Mouse (Mus musculus) limb, embryonic 13.5 days (tissue): ENCODE measurements around the gene Clasrp. TPM values are rescaled to one million over a fixed set of nuclear protein-coding genes. Genes with fewer than 3 reads are reported as not detected.

Source experiments
- ATAC-seq: fragments of 200-750 bp; cut with Nextera tagmentation; 2 replicates; pipeline ENCODE4 v1.8.0; 2017; ENCODE audit warnings: low read depth, moderate number of reproducible peaks, moderate TSS enrichment; ENCODE audit not compliant: low FRiP score
- H3K27ac ChIP-seq: fragments of 300-500 bp; sonication (generic); 2 replicates; pipeline ENCODE4 v1.5.1; 2015; ENCODE audit warnings: inconsistent platforms, mild to moderate bottlenecking, moderate library complexity
- H3K27me3 ChIP-seq: fragments of 300-500 bp; sonication (generic); 2 replicates; pipeline ENCODE4 v1.6.1; 2015; ENCODE audit warnings: mild to moderate bottlenecking, inconsistent platforms
- H3K36me3 ChIP-seq: fragments of 300-500 bp; sonication (generic); 2 replicates; pipeline ENCODE4 v1.6.1; 2015; ENCODE audit warnings: inconsistent platforms, mild to moderate bottlenecking, moderate library complexity
- H3K4me1 ChIP-seq: fragments of 300-500 bp; sonication (generic); 2 replicates; pipeline ENCODE4 v1.6.1; 2015; ENCODE audit warnings: inconsistent platforms
- H3K4me2 ChIP-seq: fragments of 300-500 bp; sonication (generic); replicated peaks from 2 replicates; pipeline ENCODE4 v1.6.1; 2015; ENCODE audit warnings: inconsistent platforms, mild to moderate bottlenecking, moderate library complexity
- H3K4me3 ChIP-seq: fragments of 300-500 bp; sonication (generic); 2 replicates; pipeline ENCODE4 v1.5.1; 2015; ENCODE audit warnings: moderate library complexity, mild to moderate bottlenecking, inconsistent platforms
- H3K9ac ChIP-seq: fragments of 300-500 bp; sonication (generic); 2 replicates; pipeline ENCODE4 v1.6.1; 2015; ENCODE audit warnings: mild to moderate bottlenecking, inconsistent platforms
- H3K9me3 ChIP-seq: fragments of 300-500 bp; sonication (generic); 2 replicates; pipeline ENCODE4 v1.6.1; 2016; ENCODE audit warnings: inconsistent platforms
- whole genome bisulfite sequencing: fragments of 180-500 bp; shearing (Covaris S2); methylation state at CpG from one replicate; pipeline ENCODE4 v1.1.7; 2015; 5-methylcytosine and 5-hydroxymethylcytosine counted together
- polyA plus RNA-seq: library from polyadenylated mRNA; unstranded; fragments of >200 nt; fragmentation: Nextera tagmentation; extraction: Ambion mirVana; gene quantifications from 2 replicates; pipeline ENCODE4 v1.2.1, GENCODE M21; 2015

The Clasrp gene
- polyA plus RNA-seq, 1 experiment from 2014 or later: 64.6 TPM

DNA sequence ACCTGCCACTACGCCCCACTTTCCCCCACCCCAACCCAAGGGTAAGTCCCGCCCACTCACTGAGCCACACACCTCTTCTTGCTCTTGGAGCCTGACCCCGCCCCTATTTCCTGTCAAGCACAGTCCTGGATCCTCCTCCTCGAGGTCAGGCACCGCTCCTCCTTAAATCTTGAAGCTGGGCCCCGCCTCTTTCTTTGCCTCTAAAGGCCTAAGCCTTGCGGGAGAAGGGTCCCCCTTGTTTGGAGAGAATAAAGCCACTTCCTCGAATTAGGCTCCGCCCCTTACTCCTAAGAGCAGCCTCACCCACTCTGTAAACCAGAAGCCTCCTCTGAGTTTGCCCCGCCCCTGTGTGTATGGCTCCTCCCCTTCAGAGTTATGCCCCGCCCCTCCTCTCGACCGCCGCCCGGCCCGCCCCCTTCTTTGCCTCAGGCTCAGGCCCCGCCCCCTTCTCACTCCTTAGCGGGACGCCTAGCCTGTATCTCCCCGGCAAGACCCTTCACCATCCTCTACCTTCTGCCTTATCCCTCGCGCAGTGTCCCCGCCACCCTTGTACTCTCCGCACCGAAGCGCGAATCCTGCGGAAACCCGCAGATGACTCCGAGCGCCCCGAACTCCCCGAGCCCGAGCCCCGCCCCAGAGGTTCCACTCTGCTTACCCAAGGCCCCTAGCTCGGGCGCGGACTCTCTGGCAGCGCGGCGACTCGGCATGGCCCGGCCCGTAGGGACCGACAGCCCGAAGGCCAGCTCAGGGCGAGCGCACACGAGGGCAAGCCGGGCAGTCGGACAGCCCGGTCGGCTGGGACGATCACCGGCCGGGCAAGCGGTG lies 24.5 kb upstream of the Clasrp start:
- 2% methylated on average over 57 of the region's 57 CpGs for WGBS
- peak overlapping the region; percentile 81 for H3K4me3 ChIP-seq
- peak overlapping the region; percentile 70 for H3K9ac ChIP-seq
- no peaks in the 10 kb centered on the region for H3K4me1 ChIP-seq
- peak overlapping the region; percentile 87 for H3K27ac ChIP-seq
- ATAC-seq: peak; percentile 89
- H3K9me3 ChIP-seq: no peaks in the 10 kb centered on the region
- H3K36me3 ChIP-seq: peaks cover 20% of the 10 kb centered on the region
- peak overlapping the region; percentile 91 for H3K4me2 ChIP-seq
- H3K27me3 ChIP-seq: no peaks in the 10 kb centered on the region

- peaks cover 14% of the 10 kb centered on the region for H3K36me3 ChIP-seq
- ATAC-seq: peak; percentile 5; the same call in 1 of the 2 replicates
- no peak overlapping the region for H3K9ac ChIP-seq
- peak overlapping the region; percentile 33; the same call in 1 of the 2 replicates for H3K27ac ChIP-seq
- no peaks in the 10 kb centered on the region for H3K9me3 ChIP-seq
- H3K4me2 ChIP-seq: peak overlapping the region; percentile 91
- peak overlapping the region; percentile 81 for H3K4me3 ChIP-seq
- 12% methylated on average over 17 of the region's 17 CpGs for WGBS
- no peaks in the 10 kb centered on the region for H3K4me1 ChIP-seq
- no peaks in the 10 kb centered on the region for H3K27me3 ChIP-seq
Observed at GRCm38 (mm10) chr7:19628192-19628535, 23.9 kb upstream of the Clasrp start.

DNA sequence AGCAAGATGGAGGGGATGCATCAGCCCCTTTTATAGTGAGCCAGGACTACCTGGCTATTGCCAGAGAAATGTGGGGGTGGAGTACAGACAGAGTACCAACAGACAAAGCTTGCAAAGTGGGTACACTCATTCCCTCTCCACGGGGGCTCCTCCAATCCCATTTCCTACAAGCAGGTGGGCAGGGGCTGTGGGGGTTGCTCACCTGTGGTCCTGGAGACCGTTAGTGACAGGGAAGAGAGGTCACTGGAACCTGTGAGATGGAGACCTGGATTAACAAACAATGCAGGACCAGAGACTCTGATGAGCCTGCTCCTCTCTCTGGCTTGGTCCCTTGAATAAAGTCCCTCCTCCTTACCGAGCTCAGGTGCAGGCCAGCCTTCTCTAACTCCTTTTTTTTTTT lies 23.4 kb upstream of the Clasrp start:
- Histone ChIP-seq H3K4me3 (peak overlapping the region; percentile 81), H3K4me2 (peak overlapping the region; percentile 91), H3K9me3 (no peaks in the 10 kb centered on the region), H3K9ac (no peak overlapping the region), H3K4me1 (no peaks in the 10 kb centered on the region), H3K36me3 (peaks cover 10% of the 10 kb centered on the region), H3K27ac (no peak overlapping the region), H3K27me3 (no peaks in the 10 kb centered on the region)
- ATAC-seq: no peak
- WGBS: 61% methylated on average over 3 of the region's 3 CpGs

DNA sequence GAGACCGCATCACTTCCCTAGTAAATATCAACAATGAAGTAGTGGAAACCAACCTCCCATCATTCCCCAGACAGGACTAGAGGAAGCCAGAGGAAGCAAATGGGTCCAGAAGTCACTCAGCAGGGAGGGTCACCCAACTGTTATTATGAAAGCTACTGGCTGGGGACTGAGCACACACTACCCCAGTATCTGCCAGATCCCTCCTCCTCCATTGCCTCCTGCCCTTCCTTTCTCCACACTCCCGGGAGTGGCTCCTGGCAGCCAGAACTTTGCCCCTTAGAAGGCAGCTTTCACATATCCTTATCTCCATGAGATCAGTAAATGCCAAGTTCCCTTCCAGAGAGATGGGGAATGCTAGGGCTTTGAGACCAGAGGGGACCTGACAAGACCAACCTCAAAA lies 19.1 kb upstream of the Clasrp start:
- H3K9ac ChIP-seq: no peak overlapping the region
- no peak for ATAC-seq
- no peak overlapping the region for H3K4me3 ChIP-seq
- H3K4me2 ChIP-seq: no peak overlapping the region
- H3K27ac ChIP-seq: no peak overlapping the region
- peaks cover 5% of the 10 kb centered on the region; the same call in 1 of the 2 replicates for H3K4me1 ChIP-seq
- peaks cover 19% of the 10 kb centered on the region for H3K27me3 ChIP-seq
- 72% methylated on average over 2 of the region's 2 CpGs for WGBS
- H3K36me3 ChIP-seq: no peaks in the 10 kb centered on the region
- no peaks in the 10 kb centered on the region for H3K9me3 ChIP-seq

GRCm38 (mm10) chr7:19622241-19622640 lies 18.0 kb upstream of the Clasrp start:
- no peak overlapping the region for H3K27ac ChIP-seq
- no peak overlapping the region for H3K9ac ChIP-seq
- H3K36me3 ChIP-seq: 0 out of 2 replicates have a peak, but pooled peaks cover 3% of the 10 kb centered on the region
- ATAC-seq: no peak
- H3K4me2 ChIP-seq: no peak overlapping the region
- peaks cover 19% of the 10 kb centered on the region for H3K27me3 ChIP-seq
- H3K9me3 ChIP-seq: no peaks in the 10 kb centered on the region
- 26% methylated on average over 6 of the region's 6 CpGs for WGBS
- peaks cover 5% of the 10 kb centered on the region; the same call in 1 of the 2 replicates for H3K4me1 ChIP-seq
- H3K4me3 ChIP-seq: no peak overlapping the region

DNA sequence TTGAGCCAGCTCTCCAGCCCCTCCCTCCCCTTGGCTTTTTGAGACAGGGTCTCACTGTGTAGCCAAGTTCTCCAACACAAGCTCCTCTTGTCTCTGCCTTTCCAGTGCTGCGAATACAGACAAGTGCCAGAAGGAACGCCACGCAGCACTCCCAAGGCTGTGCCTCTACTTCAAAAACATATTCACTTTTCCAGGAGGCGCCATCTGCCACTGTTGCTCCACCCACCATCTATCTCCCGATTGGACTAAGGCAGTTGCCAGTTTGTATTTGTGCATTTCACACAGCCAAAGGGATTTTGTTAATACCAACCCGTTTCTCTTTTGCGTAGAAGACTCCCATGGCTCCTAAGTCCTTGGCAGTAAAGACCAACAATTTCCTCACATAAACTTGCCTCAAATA lies 16.5 kb upstream of the Clasrp start:
- no peak for ATAC-seq
- Histone ChIP-seq H3K36me3 (0 out of 2 replicates have a peak, but pooled peaks cover 4% of the 10 kb centered on the region), H3K27me3 (peaks cover 19% of the 10 kb centered on the region), H3K4me1 (peaks cover 5% of the 10 kb centered on the region; the same call in 1 of the 2 replicates), H3K9ac (no peak overlapping the region), H3K4me3 (no peak overlapping the region), H3K4me2 (no peak overlapping the region), H3K9me3 (no peaks in the 10 kb centered on the region), H3K27ac (no peak overlapping the region)
- 90% methylated on average over 7 of the region's 7 CpGs for WGBS

GRCm38 (mm10) chr7:19619004-19619801 lies 14.9 kb upstream of the Clasrp start:
- H3K4me1 ChIP-seq: peaks cover 5% of the 10 kb centered on the region; the same call in 1 of the 2 replicates
- H3K4me3 ChIP-seq: peak overlapping the region; percentile 38
- ATAC-seq: peak; percentile 71; the same call in 1 of the 2 replicates
- no peak overlapping the region for H3K27ac ChIP-seq
- H3K36me3 ChIP-seq: 0 out of 2 replicates have a peak, but pooled peaks cover 4% of the 10 kb centered on the region
- peak overlapping the region; percentile 65 for H3K4me2 ChIP-seq
- H3K9me3 ChIP-seq: no peaks in the 10 kb centered on the region
- peak overlapping the region; percentile 68 for H3K9ac ChIP-seq
- WGBS: 8% methylated on average over 35 of the region's 35 CpGs
- peaks cover 19% of the 10 kb centered on the region for H3K27me3 ChIP-seq

- H3K27ac ChIP-seq: no peak overlapping the region
- peaks cover 5% of the 10 kb centered on the region; the same call in 1 of the 2 replicates for H3K4me1 ChIP-seq
- H3K9me3 ChIP-seq: no peaks in the 10 kb centered on the region
Observed at GRCm38 (mm10) chr7:19615036-19615577, 10.8 kb upstream of the Clasrp start.

GRCm38 (mm10) chr7:19610969-19611368 lies 6.7 kb upstream of the Clasrp start:
- Histone ChIP-seq H3K27me3 (no peaks in the 10 kb centered on the region), H3K9ac (no peak overlapping the region), H3K9me3 (no peaks in the 10 kb centered on the region), H3K27ac (no peak overlapping the region), H3K4me1 (no peaks in the 10 kb centered on the region), H3K36me3 (peaks cover 16% of the 10 kb centered on the region), H3K4me3 (no peak overlapping the region), H3K4me2 (no peak overlapping the region)
- ATAC-seq: no peak
- WGBS: 78% methylated on average over 5 of the region's 5 CpGs

More at GRCm38 (mm10) chr7:19615036-19615577, 10.8 kb upstream of the Clasrp start:
- H3K4me3 ChIP-seq: no peak overlapping the region
- H3K36me3 ChIP-seq: peaks cover 18% of the 10 kb centered on the region
- peaks cover 10% of the 10 kb centered on the region for H3K27me3 ChIP-seq
- no peak for ATAC-seq
- H3K9ac ChIP-seq: no peak overlapping the region
- 84% methylated on average over 12 of the region's 12 CpGs for WGBS
- no peak overlapping the region for H3K4me2 ChIP-seq

- Histone ChIP-seq H3K9me3 (no peaks in the 10 kb centered on the region), H3K4me3 (no peak overlapping the region), H3K4me2 (no peak overlapping the region), H3K36me3 (peaks cover 16% of the 10 kb centered on the region), H3K27ac (no peak overlapping the region), H3K4me1 (no peaks in the 10 kb centered on the region), H3K27me3 (no peaks in the 10 kb centered on the region), H3K9ac (no peak overlapping the region)
- ATAC-seq: no peak
- WGBS: 91% methylated on average over 12 of the region's 12 CpGs
Observed at GRCm38 (mm10) chr7:19609641-19610332, 5.5 kb upstream of the Clasrp start.

GRCm38 (mm10) chr7:19607291-19607690 lies 3.0 kb upstream of the Clasrp start:
- Histone ChIP-seq H3K36me3 (peaks cover 20% of the 10 kb centered on the region), H3K4me3 (no peak overlapping the region), H3K9ac (no peak overlapping the region), H3K27me3 (no peaks in the 10 kb centered on the region), H3K9me3 (no peaks in the 10 kb centered on the region), H3K27ac (no peak overlapping the region), H3K4me2 (no peak overlapping the region), H3K4me1 (peaks cover 15% of the 10 kb centered on the region)
- WGBS: 82% methylated on average over 5 of the region's 5 CpGs
- no peak for ATAC-seq
